Mouse (Mus musculus) hindbrain, embryonic 13.5 days (tissue): ENCODE measurements at regions not wholly inside any gene's neighbourhood (a gene's known extent, or its start where the extent isn't known, plus 50 kb on each side); places are given as distances from the start of the nearest gene placed in this dataset.
A peak's percentile ranks its signal among the peaks of the same experiment; 100 is the strongest.
"Not testable (repeated sequence)": the region's sequence is repeated elsewhere in the genome, so short reads cannot be mapped to it uniquely, and the experiment has no call there.

Experiments
- ATAC-seq: fragments of 200-750 bp; cut with Nextera tagmentation; 2 replicates; pipeline ENCODE4 v1.8.0; 2017; ENCODE audit warnings: moderate TSS enrichment; ENCODE audit not compliant: low FRiP score
- H3K27ac ChIP-seq: fragments of 300-500 bp; sonication (generic); 2 replicates; pipeline ENCODE4 v1.5.1; 2015; ENCODE audit warnings: inconsistent platforms, mild to moderate bottlenecking, moderate library complexity
- H3K27me3 ChIP-seq: fragments of 300-500 bp; sonication (generic); 2 replicates; pipeline ENCODE4 v1.6.1; 2015; ENCODE audit warnings: mild to moderate bottlenecking, inconsistent platforms
- H3K36me3 ChIP-seq: fragments of 300-500 bp; sonication (generic); 2 replicates; pipeline ENCODE4 v1.6.1; 2015; ENCODE audit warnings: mild to moderate bottlenecking, inconsistent platforms
- H3K4me1 ChIP-seq: fragments of 300-500 bp; sonication (generic); replicated peaks from 2 replicates; pipeline ENCODE4 v1.6.1; 2015; ENCODE audit warnings: inconsistent platforms
- H3K4me2 ChIP-seq: fragments of 300-500 bp; sonication (generic); 2 replicates; pipeline ENCODE4 v1.6.1; 2015; ENCODE audit warnings: inconsistent platforms, mild to moderate bottlenecking, moderate library complexity
- H3K4me3 ChIP-seq: fragments of 300-500 bp; sonication (generic); 2 replicates; pipeline ENCODE4 v1.5.1; 2015; ENCODE audit warnings: mild to moderate bottlenecking, inconsistent platforms
- H3K9ac ChIP-seq: fragments of 300-500 bp; sonication (generic); 2 replicates; pipeline ENCODE4 v1.6.1; 2015; ENCODE audit warnings: mild to moderate bottlenecking, inconsistent platforms
- H3K9me3 ChIP-seq: fragments of 300-500 bp; sonication (generic); 2 replicates; pipeline ENCODE4 v1.6.1; 2016; ENCODE audit warnings: inconsistent platforms
- WGBS: fragments of 180-500 bp; shearing (Covaris S2); methylation state at CpG from one replicate; pipeline ENCODE4 v1.1.7; 2015; 5-methylcytosine and 5-hydroxymethylcytosine counted together

DNA sequence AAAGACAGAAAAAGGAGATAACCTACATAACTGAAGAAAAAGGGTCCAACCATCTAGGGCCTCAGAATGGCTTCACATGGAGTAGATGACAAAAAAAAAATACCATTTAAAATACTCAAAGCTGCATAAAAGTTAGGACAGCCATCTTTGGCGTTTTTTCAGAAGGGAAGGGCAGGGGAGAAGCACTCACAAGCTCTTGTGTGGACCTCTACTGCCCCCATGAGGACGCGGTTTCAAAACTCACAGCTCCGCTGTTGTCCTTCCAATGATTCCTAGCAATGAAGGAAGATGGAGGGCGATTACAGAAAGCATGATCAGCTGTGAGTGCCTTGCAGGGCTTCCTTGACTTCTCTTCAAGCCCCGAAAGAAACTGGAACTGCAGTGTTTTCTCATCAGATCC lies 140.8 kb upstream of the Olfr1324 start:
- peaks cover 31% of the 10 kb centered on the region for H3K36me3 ChIP-seq
- no peaks in the 10 kb centered on the region for H3K9me3 ChIP-seq
- ATAC-seq = no peak
- H3K27ac ChIP-seq = no peak overlapping the region
- H3K4me1 ChIP-seq = no peaks in the 10 kb centered on the region
- WGBS = 69% methylated on average over 6 of the region's 6 CpGs
- H3K27me3 ChIP-seq = no peaks in the 10 kb centered on the region
- H3K9ac ChIP-seq = no peak overlapping the region
- no peak overlapping the region for H3K4me3 ChIP-seq
- H3K4me2 ChIP-seq = no peak overlapping the region

DNA sequence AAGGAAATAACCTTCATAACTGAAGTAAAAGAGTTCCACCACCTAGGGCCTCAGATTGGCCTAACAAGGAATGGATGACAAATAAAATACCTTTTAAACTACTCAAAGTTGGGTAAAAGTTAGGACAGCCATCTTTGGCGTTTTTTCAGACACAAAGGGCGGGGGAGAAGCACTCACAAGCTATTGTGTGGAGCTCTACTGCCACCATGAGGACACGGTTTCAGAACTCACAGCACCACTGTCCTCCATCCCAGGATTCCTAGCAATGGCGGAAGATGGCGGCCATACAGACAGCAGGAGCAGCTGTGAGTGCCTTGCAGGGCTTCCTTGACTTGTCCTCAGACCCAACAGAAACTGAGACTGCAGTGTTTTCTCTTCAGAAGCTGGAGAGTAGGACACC lies 138.0 kb upstream of the Olfr1324 start:
- peaks cover 27% of the 10 kb centered on the region for H3K36me3 ChIP-seq
- 55% methylated on average over 5 of the region's 5 CpGs for WGBS
- no peak for ATAC-seq
- H3K9me3 ChIP-seq = no peaks in the 10 kb centered on the region
- H3K9ac ChIP-seq = no peak overlapping the region
- H3K27ac ChIP-seq = peak overlapping the region; percentile 30; the same call in 1 of the 2 replicates
- H3K4me2 ChIP-seq = no peak overlapping the region
- H3K4me1 ChIP-seq = no peaks in the 10 kb centered on the region
- H3K4me3 ChIP-seq = no peak overlapping the region
- H3K27me3 ChIP-seq = no peaks in the 10 kb centered on the region

GRCm38 (mm10) chrX:50565031-50565430 lies 136.7 kb upstream of the Olfr1324 start:
- H3K9me3 ChIP-seq, H3K9ac ChIP-seq, H3K4me2 ChIP-seq, H3K27me3 ChIP-seq, H3K4me1 ChIP-seq, H3K4me3 ChIP-seq, H3K27ac ChIP-seq, ATAC-seq: not testable (repeated sequence)
- 87% methylated on average over 5 of the region's 5 CpGs for WGBS
- peaks cover 27% of the 10 kb centered on the region for H3K36me3 ChIP-seq

DNA sequence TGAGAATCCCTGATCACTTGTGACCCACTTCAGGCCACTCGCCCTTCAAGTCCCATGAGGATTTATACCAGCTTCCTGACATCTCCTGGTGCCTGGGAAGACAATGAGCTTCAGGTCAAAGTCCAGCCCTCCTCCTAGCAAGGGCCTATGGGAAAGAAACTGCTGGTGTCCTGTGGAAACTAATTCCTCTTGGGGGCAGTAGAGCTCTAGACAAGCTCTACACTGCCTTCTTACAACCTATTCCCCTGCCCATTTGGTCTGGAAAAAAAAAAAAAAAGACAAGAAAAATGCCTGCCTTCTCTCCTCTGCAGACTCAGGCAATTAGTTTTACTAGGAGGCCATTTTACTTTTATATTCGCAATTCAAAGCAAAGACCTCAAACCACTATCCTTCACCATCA lies 132.6 kb upstream of the Olfr1324 start:
- no peak overlapping the region for H3K4me2 ChIP-seq
- H3K27ac ChIP-seq = no peak overlapping the region
- no peaks in the 10 kb centered on the region for H3K4me1 ChIP-seq
- H3K27me3 ChIP-seq = no peaks in the 10 kb centered on the region
- no peak overlapping the region for H3K9ac ChIP-seq
- ATAC-seq = no peak
- peaks cover 10% of the 10 kb centered on the region for H3K36me3 ChIP-seq
- H3K4me3 ChIP-seq = no peak overlapping the region
- 60% methylated on average over 2 of the region's 2 CpGs for WGBS
- H3K9me3 ChIP-seq = no peaks in the 10 kb centered on the region

- H3K9me3 ChIP-seq = no peaks in the 10 kb centered on the region
- H3K4me1 ChIP-seq = no peaks in the 10 kb centered on the region
- H3K27ac ChIP-seq = no peak overlapping the region
- H3K4me3 ChIP-seq = peak overlapping the region; percentile 37
- no peaks in the 10 kb centered on the region for H3K27me3 ChIP-seq
- H3K4me2 ChIP-seq = peak overlapping the region; percentile 37
- H3K9ac ChIP-seq = no peak overlapping the region
- WGBS = 64% methylated on average over 10 of the region's 10 CpGs
- no peaks in the 10 kb centered on the region; the same call in 1 of the 2 replicates for H3K36me3 ChIP-seq
- no peak for ATAC-seq
Observed at GRCm38 (mm10) chrX:50550297-50550696, 122.0 kb upstream of the Olfr1324 start.

DNA sequence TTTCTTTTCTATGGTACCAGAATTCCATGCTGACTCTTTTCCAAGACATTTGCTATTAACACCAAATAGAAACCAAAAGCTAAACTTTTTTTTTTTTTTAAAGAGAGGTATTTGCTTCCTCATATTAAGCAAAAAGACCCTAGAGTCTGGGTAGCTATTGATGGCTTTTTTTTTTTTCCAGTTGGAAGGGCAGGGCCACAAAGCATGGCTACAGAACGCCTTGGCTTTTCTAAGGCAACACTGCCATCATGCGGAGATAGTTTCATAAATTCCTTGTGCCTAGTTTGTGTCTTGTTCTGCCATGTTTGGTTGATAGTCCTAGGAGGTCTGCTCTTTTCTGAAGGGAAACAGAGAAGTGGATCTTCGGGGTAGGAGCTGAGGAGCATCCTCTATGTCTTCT lies 121.4 kb upstream of the Olfr1324 start:
- no peaks in the 10 kb centered on the region for H3K9me3 ChIP-seq
- H3K4me1 ChIP-seq = no peaks in the 10 kb centered on the region
- ATAC-seq = 0 out of 2 replicates have a peak, but pooled peaks have one; percentile 49
- H3K27ac ChIP-seq = no peak overlapping the region
- peak overlapping the region; percentile 37 for H3K4me3 ChIP-seq
- H3K27me3 ChIP-seq = no peaks in the 10 kb centered on the region
- H3K4me2 ChIP-seq = peak overlapping the region; percentile 37
- 50% methylated on average over 3 of the region's 3 CpGs for WGBS
- H3K36me3 ChIP-seq = no peaks in the 10 kb centered on the region
- H3K9ac ChIP-seq = no peak overlapping the region

GRCm38 (mm10) chrX:50537785-50538159 lies 109.5 kb upstream of the Olfr1324 start:
- not testable (repeated sequence) for H3K9me3 ChIP-seq, H3K27me3 ChIP-seq, H3K36me3 ChIP-seq, H3K4me1 ChIP-seq, H3K27ac ChIP-seq, ATAC-seq
- peak overlapping the region; percentile 35; the same call in 1 of the 2 replicates for H3K9ac ChIP-seq
- peak overlapping the region; percentile 34 for H3K4me2 ChIP-seq
- 47% methylated on average over 4 of the region's 4 CpGs for WGBS
- H3K4me3 ChIP-seq = peak overlapping the region; percentile 42

DNA sequence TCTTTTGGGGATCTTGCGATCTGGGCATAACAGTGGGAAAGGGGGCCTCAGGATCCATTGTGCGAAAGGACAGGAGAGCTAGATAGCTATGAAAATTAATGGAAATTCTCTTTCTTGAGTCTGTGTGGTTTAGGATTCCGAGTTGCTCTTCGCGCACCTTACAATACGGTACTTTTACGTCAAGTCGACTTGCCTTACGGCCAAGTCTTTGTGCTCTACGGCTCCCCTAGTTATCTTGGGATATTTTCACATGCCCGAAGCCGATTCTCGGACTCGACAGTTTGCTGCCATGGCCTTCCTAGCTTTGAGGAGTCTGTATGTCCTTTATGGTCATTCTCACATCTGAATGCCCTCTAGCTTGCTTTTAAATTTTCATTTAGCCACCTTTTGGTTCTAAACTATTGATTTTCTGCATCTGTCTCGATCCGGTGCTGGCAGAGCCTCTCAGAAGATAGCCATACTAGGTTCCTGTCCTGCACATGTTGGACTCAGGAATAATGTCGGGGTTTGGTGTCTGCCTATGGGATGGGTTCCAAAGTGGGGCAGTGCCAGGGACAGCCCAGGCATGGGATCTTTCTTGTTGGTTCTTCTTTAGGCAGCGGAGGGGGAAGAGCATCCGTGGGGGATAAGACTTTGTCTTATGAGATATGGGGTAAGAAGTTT lies 109.0 kb upstream of the Olfr1324 start:
- peak; percentile 65; the same call in 1 of the 2 replicates for ATAC-seq
- peak overlapping the region; percentile 34 for H3K4me2 ChIP-seq
- H3K27me3 ChIP-seq = no peaks in the 10 kb centered on the region
- H3K4me3 ChIP-seq = peak overlapping the region; percentile 42
- no peak overlapping the region for H3K27ac ChIP-seq
- H3K4me1 ChIP-seq = no peaks in the 10 kb centered on the region
- 58% methylated on average over 19 of the region's 19 CpGs for WGBS
- H3K9me3 ChIP-seq = no peaks in the 10 kb centered on the region
- H3K36me3 ChIP-seq = no peaks in the 10 kb centered on the region
- peak overlapping the region; percentile 35; the same call in 1 of the 2 replicates for H3K9ac ChIP-seq

GRCm38 (mm10) chrX:50504047-50504446 lies 75.7 kb upstream of the Olfr1324 start:
- Histone ChIP-seq H3K9ac (no peak overlapping the region), H3K27ac (no peak overlapping the region), H3K4me1 (no peaks in the 10 kb centered on the region), H3K9me3 (no peaks in the 10 kb centered on the region), H3K27me3 (no peaks in the 10 kb centered on the region), H3K4me2 (no peak overlapping the region), H3K36me3 (no peaks in the 10 kb centered on the region), H3K4me3 (no peak overlapping the region)
- no peak for ATAC-seq
- 18% methylated on average over 3 of the region's 3 CpGs for WGBS

- 44% methylated on average over 1 of the region's 1 CpGs for WGBS
- no peaks in the 10 kb centered on the region for H3K36me3 ChIP-seq
- no peak for ATAC-seq
Observed at GRCm38 (mm10) chrX:50501181-50501580, 72.9 kb upstream of the Olfr1324 start.

GRCm38 (mm10) chrX:50490477-50490967 lies 62.2 kb upstream of the Olfr1324 start:
- H3K4me2 ChIP-seq, H3K4me1 ChIP-seq, H3K27me3 ChIP-seq, H3K4me3 ChIP-seq, H3K36me3 ChIP-seq, ATAC-seq, H3K27ac ChIP-seq, H3K9me3 ChIP-seq, H3K9ac ChIP-seq: not testable (repeated sequence)
- WGBS = 86% methylated on average over 9 of the region's 9 CpGs

More at GRCm38 (mm10) chrX:50501181-50501580, 72.9 kb upstream of the Olfr1324 start:
- Histone ChIP-seq H3K4me2 (no peak overlapping the region), H3K27me3 (no peaks in the 10 kb centered on the region), H3K9ac (no peak overlapping the region), H3K4me3 (no peak overlapping the region), H3K9me3 (no peaks in the 10 kb centered on the region), H3K27ac (no peak overlapping the region), H3K4me1 (no peaks in the 10 kb centered on the region)
